Mouse (Mus musculus) kidney, postnatal 0 days (tissue): ENCODE measurements at regions not wholly inside any gene's neighbourhood (a gene's known extent, or its start where the extent isn't known, plus 50 kb on each side); places are given as distances from the start of the nearest gene placed in this dataset.
A peak's percentile ranks its signal among the peaks of the same experiment; 100 is the strongest.

Source experiments
- ATAC-seq: fragments of 200-750 bp; cut with Nextera tagmentation; replicated peaks from 2 replicates; pipeline ENCODE4 v1.8.0; 2017; ENCODE audit warnings: low read depth, moderate number of reproducible peaks, moderate TSS enrichment, moderate library complexity; ENCODE audit not compliant: low FRiP score
- DNase-seq: peaks from one replicate; pipeline ENCODE4 v3.0.0-alpha.2; 2016; ENCODE audit warnings: low spot score
- H3K27ac ChIP-seq: fragments of 300-500 bp; sonication (generic); 2 replicates; pipeline ENCODE4 v1.5.1; 2014; ENCODE audit warnings: mild to moderate bottlenecking
- H3K27me3 ChIP-seq: fragments of 300-500 bp; sonication (generic); 2 replicates; pipeline ENCODE4 v1.6.1; 2014; ENCODE audit warnings: low read length, mixed read lengths; ENCODE audit not compliant: insufficient read depth
- H3K36me3 ChIP-seq: fragments of 300-500 bp; sonication (generic); 2 replicates; pipeline ENCODE4 v1.6.1; 2014; ENCODE audit warnings: low read length, mixed read lengths; ENCODE audit not compliant: insufficient read depth
- H3K4me1 ChIP-seq: fragments of 300-500 bp; sonication (generic); replicated peaks from 2 replicates; pipeline ENCODE4 v1.6.1; 2014; ENCODE audit warnings: antibody characterized with exemption, low read length, mixed read lengths; ENCODE audit not compliant: insufficient read depth
- H3K4me2 ChIP-seq: fragments of 300-500 bp; sonication (generic); 2 replicates; pipeline ENCODE4 v1.6.1; 2014; ENCODE audit warnings: mild to moderate bottlenecking, low read length, moderate library complexity, mixed read lengths
- H3K4me3 ChIP-seq: fragments of 300-500 bp; sonication (generic); replicated peaks from 2 replicates; pipeline ENCODE4 v1.5.1; 2014; ENCODE audit warnings: low read depth, low read length
- H3K9ac ChIP-seq: fragments of 300-500 bp; sonication (generic); 2 replicates; pipeline ENCODE4 v1.6.1; 2014; ENCODE audit warnings: low read depth, low read length
- H3K9me3 ChIP-seq: fragments of 300-500 bp; sonication (generic); replicated peaks from 2 replicates; pipeline ENCODE4 v1.6.1; 2016; ENCODE audit warnings: low read length, inconsistent platforms, mixed read lengths
- CTCF ChIP-seq: IDR thresholded peaks from 2 replicates; pipeline ENCODE4 v1.5.1; 2016; ENCODE audit warnings: antibody characterized with exemption, low read depth, mild to moderate bottlenecking, moderate library complexity
- WGBS: fragments of 180-500 bp; shearing (Covaris S2); extraction: QIAGEN DNeasy Blood & Tissue Kit; methylation state at CpG from one replicate; pipeline ENCODE4 v1.1.7; 2014; 5-methylcytosine and 5-hydroxymethylcytosine counted together

DNA sequence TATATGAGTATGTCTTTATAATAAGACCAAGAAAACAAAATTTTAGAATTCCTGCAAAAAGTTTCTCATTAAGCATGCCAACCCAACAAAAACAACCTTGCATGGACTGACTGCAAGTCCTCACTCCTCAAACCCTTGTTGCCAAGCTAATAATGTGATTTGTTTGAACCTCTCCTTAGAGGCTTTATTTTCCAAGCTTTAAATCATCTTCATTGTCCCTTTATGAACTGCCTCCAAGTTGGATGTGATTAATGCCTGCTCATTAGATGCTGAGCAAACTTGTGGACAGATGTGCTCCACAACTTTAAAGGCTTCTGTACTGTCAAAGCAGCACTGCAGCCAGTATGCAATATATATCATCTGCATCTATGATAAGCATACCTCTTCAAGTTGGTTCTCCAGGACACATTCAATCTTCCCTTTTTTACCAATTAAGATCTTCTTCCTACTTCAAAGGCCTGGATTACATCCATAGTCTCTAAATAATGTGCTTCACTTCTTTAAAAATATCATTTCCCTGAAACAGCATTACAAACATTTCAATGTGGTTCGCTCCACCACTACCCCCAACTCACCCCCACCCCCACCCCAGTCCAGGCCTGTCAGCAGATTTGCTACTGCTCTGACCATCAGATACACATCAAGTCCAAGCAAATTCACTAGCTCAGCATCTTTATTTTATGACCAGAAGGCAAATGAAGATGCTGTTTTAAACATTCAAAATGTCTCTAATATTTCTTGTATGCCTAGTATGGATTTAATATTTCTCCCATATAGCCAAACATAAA, 237.1 kb upstream of the Arx start:
- no peak overlapping the region for H3K4me2 ChIP-seq
- H3K4me3 ChIP-seq, result no peak overlapping the region
- DNase-seq (peak; percentile 62), ATAC-seq (no peak)
- H3K36me3 ChIP-seq, result no peaks in the 10 kb centered on the region
- no peaks in the 10 kb centered on the region for H3K27me3 ChIP-seq
- TF ChIP-seq CTCF, result no peak
- no peaks in the 10 kb centered on the region for H3K4me1 ChIP-seq
- H3K9me3 ChIP-seq, result no peaks in the 10 kb centered on the region
- H3K9ac ChIP-seq, result no peak overlapping the region
- H3K27ac ChIP-seq, result no peak overlapping the region
- 52% methylated on average over 1 of the region's 1 CpGs for WGBS

- WGBS, result 48% methylated on average over 3 of the region's 3 CpGs
- no peaks in the 10 kb centered on the region for H3K4me1 ChIP-seq
Measured at GRCm38 (mm10) chrX:93049755-93050143, 236.5 kb upstream of the Arx start.

DNA sequence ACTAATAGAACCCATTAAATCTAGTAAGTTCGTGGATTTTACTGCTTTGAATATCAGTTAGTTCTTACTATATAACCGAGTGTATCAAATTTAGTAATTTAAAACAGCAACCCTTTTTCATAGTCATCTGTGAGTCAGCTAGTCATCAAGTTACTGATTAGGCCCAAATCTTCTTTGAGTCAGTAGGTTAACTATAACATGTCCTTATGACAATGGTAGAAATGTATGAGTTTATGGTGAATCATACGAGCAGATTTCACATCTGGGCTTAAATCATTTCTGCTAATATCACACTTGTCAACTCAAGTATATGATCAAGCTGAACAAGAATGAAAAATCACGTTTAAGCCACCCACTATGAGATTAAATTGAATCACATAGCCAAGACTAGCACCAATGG, 226.7 kb upstream of the Arx start:
- Histone ChIP-seq H3K4me1 (no peaks in the 10 kb centered on the region), H3K27me3 (no peaks in the 10 kb centered on the region), H3K4me2 (no peak overlapping the region), H3K9ac (no peak overlapping the region), H3K4me3 (no peak overlapping the region), H3K9me3 (no peaks in the 10 kb centered on the region), H3K36me3 (no peaks in the 10 kb centered on the region), H3K27ac (no peak overlapping the region)
- no peak for DNase-seq
- ATAC-seq, result no peak
- TF ChIP-seq CTCF, result no peak
- WGBS, result 77% methylated on average over 4 of the region's 4 CpGs

More at GRCm38 (mm10) chrX:93049755-93050143, 236.5 kb upstream of the Arx start:
- Histone ChIP-seq H3K4me3 (no peak overlapping the region), H3K36me3 (no peaks in the 10 kb centered on the region), H3K27me3 (no peaks in the 10 kb centered on the region), H3K27ac (no peak overlapping the region), H3K9me3 (no peaks in the 10 kb centered on the region), H3K9ac (no peak overlapping the region), H3K4me2 (no peak overlapping the region)
- ATAC-seq (no peak), DNase-seq (peak; percentile 27)
- TF ChIP-seq CTCF, result no peak

- Histone ChIP-seq H3K27ac (no peak overlapping the region), H3K36me3 (no peaks in the 10 kb centered on the region), H3K4me3 (no peak overlapping the region), H3K4me1 (no peaks in the 10 kb centered on the region), H3K9me3 (no peaks in the 10 kb centered on the region), H3K27me3 (no peaks in the 10 kb centered on the region), H3K9ac (no peak overlapping the region), H3K4me2 (no peak overlapping the region)
- DNase-seq, result no peak
- ATAC-seq, result no peak
- no peak for TF ChIP-seq CTCF
- 61% methylated on average over 7 of the region's 7 CpGs for WGBS
Measured at GRCm38 (mm10) chrX:93068884-93069283, 217.4 kb upstream of the Arx start.

GRCm38 (mm10) chrX:93069569-93070289, 216.5 kb upstream of the Arx start:
- Histone ChIP-seq H3K27me3 (no peaks in the 10 kb centered on the region), H3K4me2 (peak overlapping the region; percentile 40), H3K36me3 (no peaks in the 10 kb centered on the region), H3K4me3 (no peak overlapping the region), H3K27ac (no peak overlapping the region), H3K9ac (no peak overlapping the region), H3K4me1 (no peaks in the 10 kb centered on the region), H3K9me3 (no peaks in the 10 kb centered on the region)
- ATAC-seq (no peak), DNase-seq (peak; percentile 89)
- TF ChIP-seq CTCF, result peak; percentile 76
- WGBS, result 16% methylated on average over 13 of the region's 13 CpGs

DNA sequence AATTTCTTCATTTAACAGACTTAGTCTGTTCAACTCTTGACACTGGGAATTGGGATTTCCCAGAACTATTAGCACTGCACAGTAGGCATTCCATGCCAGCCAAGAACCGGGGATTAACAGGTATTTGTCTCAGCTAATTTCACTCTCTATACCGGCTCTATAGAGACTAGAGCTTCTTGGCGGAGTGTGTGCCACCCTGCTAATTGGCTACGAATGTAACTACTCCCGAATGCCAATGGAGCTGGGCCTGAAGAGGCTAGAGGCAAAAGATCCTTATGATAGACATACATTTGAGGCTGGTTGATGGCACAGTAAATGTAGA, 216.0 kb upstream of the Arx start:
- H3K4me1 ChIP-seq, result no peaks in the 10 kb centered on the region
- H3K4me3 ChIP-seq, result no peak overlapping the region
- WGBS, result 66% methylated on average over 5 of the region's 5 CpGs
- no peaks in the 10 kb centered on the region for H3K9me3 ChIP-seq
- DNase-seq, result no peak
- H3K9ac ChIP-seq, result no peak overlapping the region
- no peaks in the 10 kb centered on the region for H3K36me3 ChIP-seq
- no peaks in the 10 kb centered on the region for H3K27me3 ChIP-seq
- TF ChIP-seq CTCF, result no peak
- H3K27ac ChIP-seq, result no peak overlapping the region
- no peak for ATAC-seq
- H3K4me2 ChIP-seq, result no peak overlapping the region
